ENCODE assay signal across 14 mouse cellular contexts in the genomic region with DNA sequence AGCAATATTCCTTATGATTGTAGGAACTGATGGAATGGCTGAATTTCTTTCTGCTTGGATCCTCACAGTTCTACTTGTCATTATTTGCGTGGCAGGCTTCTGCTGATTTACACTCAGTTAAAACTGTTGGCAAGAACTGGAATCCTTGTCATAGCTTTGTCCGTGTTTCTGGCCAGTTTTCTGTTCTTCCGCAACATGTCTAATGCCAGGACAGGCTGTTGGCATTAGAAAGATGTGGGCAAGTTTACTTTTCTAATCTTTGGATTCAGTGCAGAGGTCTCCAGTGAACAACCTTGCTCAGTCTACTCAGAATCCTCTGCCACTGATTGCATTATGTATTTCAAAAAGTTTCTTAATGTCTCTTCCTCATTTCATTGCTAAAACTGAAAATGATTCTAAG.
DNase-seq lines count a peak whose midpoint lies in the region.
"Had no signal": no experiment of that assay in that cellular context is flagged by ENCODE, and none has a peak within 500 bp of the region (broad histone marks: within the 10 kb centered on the region; RNA-seq: fewer than 3 reads in every experiment).

No protein-coding gene starts in this region.

- DNase-seq in NIH3T3 (ENCODE audit: low read depth), result peak; percentile 24
- DNase-seq in adipocyte (ENCODE audit: low spot score), result peak; percentile 74
- DNase-seq in gonadal fat pad, adult 2 months (ENCODE audit: low read depth), result peak; percentile 6
- DNase-seq in cerebellum, postnatal 10 days, result no peak
- DNase-seq in thymus, postnatal 36 days, result no peak
- no peak for DNase-seq in kidney, postnatal 10 days
- DNase-seq: adrenal gland, postnatal 10 days; adrenal gland, postnatal 36 days; cerebellum, adult 11 months; cerebellum, adult 2 months; cerebellum, adult 9-11 months; cerebellum, postnatal 36 days; embryo, embryonic 11 days; heart, adult 11 months had no signal

Comparison
In these comparisons a context has a peak if more than half of its experiments do, and no peak if none do; other contexts are left out.
1. DNase-seq: peak in NIH3T3 (single experiment), adipocyte (single experiment) and gonadal fat pad, adult 2 months (single experiment); none in cerebellum, postnatal 10 days (0 of 2), thymus, postnatal 36 days (0 of 2) and kidney, postnatal 10 days (single experiment).